Mouse (Mus musculus) MN1 (cell line): ENCODE measurements around the gene Dnajb8.
A peak's percentile ranks its signal among the peaks of the same experiment; 100 is the strongest.

ENCODE experiments used
- DNase-seq: peaks from one replicate; pipeline ENCODE4 v3.0.0-alpha.2; 2016; ENCODE audit warnings: low spot score

Gene Dnajb8

DNA sequence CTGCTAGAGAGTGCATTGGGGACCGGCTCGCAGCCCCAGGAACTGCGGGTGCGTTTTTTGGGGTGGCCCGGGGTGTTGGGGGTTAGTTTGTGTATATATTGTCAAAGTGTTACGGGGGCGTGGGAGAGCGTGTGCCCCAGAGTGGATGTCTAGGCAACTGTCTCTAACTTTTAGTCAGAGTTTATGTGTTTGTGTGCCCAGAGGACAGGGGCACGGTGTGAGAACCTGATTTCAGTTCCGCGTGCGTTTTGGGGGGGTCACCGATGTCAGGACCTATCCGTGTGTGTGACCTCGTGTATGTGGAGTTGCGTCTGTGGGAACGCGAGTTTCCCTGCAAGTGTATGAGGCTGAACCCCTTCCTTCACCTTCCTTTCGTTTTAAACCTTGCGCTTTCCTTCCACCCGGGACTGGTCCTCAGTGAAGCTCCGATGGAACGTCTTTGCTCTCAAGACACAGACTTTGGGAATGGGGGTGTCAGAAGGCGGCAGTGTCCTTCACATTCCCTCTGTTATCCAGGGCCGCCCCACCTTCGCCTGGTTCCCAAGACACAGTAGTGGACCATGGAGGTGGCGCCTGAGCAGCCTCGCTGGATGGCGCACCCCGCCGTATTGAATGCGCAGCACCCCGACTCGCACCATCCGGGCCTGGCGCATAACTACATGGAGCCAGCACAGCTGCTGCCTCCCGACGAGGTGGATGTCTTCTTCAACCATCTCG is 22.9 kb upstream of the Dnajb8 start:
- peak; percentile 37 for DNase-seq

DNA sequence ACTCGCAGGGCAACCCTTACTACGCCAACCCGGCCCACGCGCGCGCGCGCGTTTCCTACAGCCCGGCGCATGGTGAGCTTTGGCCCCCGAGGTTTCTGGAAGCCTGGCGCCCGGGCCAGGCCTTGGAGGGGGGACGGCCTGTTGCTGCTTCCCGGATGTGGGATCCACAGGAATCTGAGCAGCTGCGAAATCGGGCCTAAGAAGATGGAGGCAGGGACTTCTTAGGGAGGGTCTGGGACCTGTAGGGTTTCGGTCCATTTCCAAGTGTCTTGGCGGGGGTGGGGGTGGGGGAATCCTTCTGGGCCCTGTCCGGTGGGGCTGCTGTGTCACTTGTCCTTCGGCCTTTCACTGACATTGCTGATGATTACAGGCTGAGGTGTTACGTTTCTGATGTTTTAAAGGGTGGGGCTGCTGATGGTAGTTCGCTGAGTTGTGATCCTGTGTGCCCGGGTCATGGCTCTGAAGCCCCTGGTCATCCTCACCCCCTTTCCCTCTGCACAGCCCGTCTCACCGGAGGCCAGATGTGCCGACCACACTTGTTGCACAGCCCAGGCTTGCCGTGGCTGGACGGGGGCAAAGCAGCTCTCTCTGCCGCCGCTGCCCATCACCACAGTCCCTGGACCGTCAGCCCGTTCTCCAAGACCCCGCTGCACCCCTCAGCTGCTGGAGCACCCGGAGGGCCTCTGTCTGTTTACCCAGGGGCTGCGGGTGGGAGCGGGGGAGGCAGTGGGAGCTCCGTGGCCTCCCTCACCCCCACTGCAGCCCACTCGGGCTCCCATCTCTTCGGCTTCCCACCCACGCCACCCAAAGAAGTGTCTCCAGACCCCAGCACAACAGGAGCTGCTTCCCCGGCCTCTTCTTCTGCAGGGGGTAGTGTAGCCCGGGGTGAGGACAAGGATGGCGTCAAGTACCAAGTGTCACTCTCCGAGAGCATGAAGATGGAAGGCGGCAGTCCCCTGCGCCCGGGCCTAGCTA is 22.1 kb upstream of the Dnajb8 start:
- peak; percentile 48 for DNase-seq

DNA sequence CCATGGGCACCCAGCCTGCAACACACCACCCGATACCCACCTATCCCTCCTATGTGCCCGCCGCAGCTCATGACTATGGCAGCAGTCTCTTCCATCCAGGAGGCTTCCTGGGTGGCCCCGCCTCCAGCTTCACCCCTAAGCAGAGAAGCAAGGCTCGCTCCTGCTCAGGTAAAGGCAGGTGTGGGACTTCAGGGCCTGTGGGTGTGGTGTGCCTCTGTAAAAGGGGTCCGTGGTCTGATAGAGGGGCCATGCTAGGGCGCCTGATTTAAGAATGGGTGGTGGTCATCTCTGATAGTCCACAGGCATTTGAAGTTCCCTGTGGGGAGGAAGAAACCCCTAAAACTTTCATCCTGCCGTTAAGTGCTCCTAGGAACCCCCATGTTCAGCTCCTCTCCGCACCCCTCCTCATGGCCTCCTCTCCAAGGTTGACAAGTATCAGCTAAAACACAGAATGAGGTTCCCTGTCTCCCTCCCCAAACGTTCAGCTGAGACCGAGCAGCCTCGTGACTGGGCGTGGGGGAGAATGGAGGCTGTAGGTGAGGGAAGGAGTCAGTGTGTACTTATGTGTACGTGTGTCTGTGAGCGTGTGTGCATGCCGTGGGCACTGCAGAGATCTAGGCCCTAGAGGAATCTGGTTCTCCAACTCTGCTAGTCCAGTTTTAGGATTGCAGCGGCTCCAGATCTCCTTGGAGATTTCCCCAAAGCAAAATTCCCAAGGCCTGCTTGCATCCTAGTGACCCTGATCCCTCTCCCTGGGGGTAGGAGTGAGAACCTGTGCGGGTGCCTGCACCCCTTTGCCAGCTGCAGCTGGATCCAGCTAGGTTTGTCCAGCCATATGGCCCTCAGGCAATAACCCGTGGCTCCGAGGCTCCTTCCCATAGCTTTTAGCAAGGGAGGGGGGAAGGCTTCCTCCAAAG is 21.1 kb upstream of the Dnajb8 start:
- peak; percentile 29 for DNase-seq

DNA sequence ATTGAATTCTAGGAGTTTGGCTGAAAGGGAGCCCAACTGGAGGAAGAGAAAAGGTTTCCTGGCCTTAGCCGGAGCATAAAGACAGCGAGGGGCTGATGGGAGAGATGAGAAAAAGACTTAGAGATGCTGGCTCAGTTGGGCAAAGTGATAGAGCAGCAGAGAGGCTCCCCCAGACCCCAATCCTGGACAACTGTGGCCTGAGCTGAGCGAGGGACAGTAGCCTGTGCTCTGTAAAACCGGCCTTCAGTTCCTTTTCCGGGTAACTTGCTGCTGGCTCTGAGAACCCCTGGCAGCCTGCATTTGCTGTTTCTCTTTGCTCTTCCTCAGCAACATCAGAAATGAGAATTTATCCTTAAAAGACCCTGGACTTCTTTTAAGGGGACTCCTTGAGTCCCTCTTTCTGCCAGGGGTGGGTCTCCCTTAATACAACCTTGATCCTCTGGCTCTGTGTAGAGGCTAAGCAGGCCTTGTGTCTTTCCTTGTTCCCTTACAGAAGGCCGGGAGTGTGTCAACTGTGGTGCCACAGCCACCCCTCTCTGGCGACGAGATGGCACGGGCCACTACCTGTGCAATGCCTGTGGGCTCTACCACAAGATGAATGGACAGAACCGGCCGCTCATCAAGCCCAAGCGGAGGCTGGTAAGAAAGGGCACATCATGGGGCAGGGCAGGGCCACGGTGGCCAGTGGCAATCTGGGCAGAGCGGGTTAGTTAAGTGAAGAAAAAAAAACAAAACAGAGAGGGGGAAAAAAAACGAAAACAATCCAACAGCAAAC is 20.0 kb upstream of the Dnajb8 start:
- DNase-seq = peak; percentile 24

DNA sequence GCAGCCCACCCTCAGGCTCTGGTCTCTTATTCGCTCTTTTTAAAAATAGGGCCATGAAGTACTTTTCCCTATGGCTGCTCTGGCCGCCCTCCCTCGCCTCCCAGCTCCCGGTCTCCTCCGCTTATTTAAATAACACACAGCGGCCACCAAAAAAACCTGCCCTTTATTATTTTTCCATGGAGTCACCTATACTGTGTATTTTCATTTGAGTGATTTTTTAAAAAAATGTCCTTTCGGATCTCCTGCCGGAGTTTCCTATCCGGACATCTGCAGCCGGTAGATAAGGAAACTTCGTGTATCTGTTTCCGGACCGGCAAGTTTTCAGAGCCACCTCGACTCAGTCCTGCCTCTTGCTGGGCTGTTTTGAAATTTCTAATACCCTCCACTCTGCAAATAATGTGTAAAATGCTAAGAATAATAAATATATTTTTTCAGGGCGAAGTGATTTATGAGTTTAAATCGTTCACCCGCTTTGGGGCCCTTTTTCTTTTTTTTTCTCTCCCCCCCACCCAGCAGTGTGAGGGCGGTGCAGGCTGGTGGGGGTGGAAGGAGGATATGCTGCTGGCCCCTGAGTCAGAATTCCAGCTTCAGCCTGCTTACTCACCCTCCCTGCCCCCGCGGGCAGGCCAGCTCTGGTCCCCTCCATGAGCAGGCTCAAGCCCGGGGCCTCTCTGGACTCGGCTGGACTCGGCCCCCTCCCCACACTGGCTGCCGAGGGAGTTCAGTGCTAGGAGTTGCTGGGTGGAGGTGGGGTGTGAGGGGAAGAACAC is 19.0 kb upstream of the Dnajb8 start:
- peak; percentile 71 for DNase-seq

DNA sequence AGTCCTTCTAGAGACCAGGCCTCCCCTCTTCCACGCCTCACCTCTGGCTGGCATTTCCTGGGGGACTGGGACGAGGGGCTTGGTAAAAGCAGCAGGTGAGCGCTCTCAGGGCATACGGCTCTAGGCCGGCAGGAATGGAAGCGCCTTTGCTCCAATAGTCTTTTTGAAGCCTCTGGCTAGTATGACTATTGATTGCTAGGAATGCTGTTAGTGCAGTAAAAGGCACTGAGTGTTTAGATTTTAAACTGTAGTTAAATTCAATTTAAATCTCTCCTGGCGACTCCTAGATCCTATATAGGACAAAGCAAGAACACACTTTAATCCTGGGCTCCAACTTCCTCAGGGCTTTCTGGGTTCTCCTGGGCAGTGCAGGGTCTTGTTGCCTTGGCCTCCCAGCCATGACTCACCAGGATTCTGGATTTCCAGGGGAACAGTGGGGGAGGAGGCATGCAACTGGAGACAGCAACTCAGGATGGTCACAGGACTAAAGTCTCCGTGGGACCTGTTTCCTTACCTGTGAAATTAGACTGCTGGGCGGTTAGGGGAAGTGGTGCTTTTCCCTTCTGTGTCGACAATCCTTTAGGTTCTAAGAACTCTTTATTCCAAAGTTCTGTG is 18.2 kb upstream of the Dnajb8 start:
- DNase-seq = peak; percentile 68

DNA sequence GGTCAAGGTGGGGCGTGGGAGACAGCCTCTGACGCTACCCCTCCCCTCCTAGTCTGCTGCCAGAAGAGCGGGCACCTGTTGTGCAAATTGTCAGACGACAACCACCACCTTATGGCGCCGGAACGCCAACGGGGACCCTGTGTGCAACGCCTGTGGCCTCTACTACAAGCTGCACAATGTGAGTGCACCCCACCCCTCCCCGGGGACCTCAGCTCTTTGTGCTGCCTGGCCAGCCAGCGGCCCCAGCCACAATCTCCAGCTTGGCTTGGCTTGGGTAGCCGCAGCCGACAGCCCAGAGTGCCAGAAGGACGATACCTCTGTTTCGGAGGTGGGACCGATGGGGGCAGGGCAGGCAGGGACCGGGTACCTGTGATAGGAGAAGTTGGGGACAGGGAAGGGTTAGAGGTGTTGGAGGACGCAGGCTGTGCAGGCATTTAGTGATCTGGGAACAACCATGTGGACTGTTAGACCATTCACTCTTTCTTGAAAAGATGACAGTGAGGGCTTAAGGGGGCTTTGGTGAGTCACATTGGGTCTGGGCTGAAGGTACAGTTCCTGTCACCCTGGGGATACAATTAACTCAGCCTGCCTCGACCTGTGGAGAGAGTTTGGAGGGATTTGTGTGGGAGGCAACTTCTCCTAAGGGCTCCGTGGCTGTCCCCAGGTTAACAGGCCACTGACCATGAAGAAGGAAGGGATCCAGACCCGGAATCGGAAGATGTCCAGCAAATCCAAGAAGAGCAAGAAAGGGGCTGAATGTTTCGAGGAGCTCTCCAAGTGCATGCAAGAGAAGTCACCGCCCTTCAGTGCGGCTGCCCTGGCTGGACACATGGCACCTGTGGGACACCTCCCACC is 17.3 kb upstream of the Dnajb8 start:
- DNase-seq = peak; percentile 64

DNA sequence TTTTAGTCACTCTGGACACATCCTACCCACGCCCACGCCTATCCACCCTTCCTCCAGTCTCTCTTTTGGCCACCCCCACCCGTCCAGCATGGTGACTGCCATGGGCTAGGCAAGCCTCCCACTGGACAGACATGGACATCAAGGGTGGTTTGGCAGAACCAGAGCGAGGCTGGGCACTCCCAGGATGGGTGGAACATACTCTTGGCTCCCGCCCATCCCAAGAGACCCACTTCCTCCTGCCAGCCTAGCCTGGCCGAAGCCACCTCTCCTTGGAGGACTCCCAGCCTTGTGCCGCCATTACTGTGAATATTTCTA is 16.7 kb upstream of the Dnajb8 start:
- DNase-seq = peak; percentile 88

DNA sequence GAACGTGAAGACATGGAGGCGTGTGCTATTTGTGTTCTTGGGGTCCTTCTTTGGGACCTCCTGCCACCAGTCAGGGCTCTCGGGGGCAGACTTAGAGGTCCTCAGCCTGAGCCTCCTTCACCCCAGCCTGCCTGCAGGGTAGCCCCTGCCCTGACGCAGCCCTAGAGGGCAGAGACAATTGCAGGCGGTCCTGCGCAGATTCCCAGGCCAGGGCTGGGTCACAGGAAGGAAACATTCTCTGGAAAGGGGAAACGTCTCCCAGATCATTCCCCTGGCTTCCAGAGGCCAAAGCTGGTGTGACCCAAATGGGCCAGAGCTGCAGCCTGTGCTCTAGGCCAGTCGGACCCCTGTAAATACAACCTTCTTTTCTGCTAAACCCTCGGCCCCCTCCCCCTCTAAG is 16.1 kb upstream of the Dnajb8 start:
- DNase-seq = no peak

DNA sequence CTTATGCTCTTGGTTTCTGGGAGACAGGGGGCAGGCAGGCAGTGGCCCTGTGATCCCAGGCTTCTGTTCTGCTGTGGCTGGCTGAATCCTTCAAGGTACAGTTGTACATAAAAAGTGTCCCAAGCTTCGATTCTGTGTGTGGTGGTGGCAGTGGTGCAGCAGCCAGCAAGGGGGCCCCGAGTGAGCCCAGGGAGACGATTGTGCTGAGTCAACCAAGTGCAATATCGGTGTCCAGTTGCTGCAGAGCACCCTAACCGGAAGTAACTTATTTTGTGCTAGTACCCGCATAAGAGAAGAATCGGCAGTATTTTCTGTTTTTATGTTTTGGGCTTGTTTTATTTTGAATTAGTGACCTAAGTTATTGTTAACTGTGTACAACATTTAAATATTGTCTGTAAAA is 15.5 kb upstream of the Dnajb8 start:
- peak; percentile 11 for DNase-seq

DNA sequence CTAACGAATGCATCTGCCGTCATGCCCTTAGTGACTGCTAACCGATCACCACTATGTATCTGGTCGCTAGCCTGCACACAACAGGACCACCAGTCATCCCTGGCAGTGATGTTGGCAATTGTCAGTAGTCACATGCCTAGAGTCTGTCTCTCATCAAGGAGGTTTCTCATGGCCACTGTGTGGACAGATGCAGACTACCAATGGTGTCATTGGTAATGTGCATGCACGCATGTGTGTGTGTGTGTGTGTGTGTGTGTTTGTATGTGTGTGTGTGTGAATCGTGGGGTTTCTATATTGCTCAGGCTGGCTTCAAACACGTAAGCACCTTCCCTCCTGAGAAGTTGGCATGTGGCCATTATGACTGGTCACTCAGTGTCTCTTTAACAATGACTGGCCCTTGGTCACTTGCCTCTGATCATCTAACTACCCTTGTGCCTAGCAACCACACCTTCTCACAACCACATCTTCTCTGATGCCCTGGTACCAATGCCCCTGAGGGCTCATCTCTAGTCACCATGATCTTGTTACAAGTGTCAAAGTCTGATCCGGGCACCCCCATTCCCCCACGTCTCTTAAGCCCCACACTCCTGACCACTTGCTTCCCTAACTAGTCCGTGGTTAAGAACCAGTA is 14.6 kb upstream of the Dnajb8 start:
- DNase-seq = peak; percentile 49

DNA sequence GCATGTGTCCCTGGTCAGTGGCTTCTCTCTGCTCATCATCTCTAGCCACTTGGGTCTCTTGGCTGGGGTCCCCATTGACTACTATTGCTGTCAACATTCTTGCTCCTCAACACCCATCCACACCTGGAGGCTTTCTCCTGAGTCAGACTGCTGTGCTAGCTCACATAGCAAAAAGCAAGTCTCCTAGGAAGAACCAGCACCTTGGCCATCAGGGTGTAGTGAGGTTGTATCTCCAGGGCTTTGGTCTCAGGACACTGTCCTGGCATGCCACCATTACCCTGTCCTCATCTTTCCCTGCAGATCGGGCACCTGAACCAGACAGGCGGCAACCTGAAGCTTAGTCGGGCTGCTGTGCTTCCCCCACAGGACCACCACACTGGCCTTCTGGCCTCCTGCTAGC is 13.7 kb upstream of the Dnajb8 start:
- DNase-seq = no peak

DNA sequence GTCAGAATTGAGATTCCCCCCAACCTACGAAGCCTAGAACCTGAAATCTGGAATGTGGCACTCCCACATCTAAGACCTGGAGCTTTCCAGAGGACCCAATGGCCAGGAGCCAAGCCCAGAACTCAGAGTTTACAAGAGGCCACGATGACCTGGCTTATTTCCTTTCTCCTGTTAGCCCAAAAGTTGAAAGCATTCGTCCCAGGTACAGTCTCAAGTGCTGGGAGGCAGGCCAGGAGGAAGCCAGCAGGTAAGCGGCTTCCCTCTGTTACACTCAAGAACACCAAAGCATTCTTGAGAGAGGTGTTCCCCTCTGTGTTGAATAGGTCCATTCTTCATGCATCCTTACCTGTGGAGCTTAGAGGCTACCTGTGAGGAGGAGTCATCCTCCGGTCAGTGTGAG is 12.6 kb upstream of the Dnajb8 start:
- DNase-seq = no peak

DNA sequence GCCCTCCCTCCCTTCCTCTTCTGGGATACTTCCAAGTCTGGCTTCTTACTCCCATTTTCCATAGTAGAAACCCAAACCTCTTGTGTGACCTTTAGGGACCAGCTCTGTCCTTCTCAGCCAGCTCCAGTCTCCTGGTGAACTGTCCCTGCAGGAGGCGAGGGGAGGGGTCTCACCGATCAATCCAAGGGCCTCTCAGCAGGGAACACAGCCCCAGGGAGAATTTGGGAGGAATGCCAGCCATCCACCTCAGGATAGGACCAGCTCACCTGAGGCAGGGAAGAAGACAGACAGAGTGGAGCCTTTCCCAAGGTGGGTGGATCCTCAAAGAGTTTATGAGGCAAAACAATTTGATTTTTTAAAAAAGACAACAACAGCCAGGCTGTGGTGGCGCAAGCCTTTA is 11.9 kb upstream of the Dnajb8 start:
- DNase-seq = no peak

DNA sequence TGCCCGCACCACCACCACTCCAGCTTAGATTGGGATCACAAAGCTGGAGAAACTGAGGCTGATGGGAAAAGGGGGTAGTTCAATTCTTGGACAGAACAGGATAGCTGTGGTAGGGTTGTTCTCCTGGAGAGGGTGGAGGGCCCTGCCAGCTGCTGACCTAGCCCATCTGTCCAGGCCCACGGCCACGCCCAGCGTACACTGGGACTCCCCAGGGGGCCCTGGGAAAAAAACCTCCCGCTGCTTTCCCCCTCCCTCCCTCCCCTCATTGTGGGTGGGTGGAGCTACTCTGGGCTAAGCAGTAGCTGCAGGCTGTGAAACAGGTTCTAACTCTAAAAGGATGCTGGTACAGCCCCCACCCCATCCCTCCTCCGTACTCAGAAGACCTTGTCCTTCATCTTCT is 6.3 kb upstream of the Dnajb8 start:
- DNase-seq = no peak

DNA sequence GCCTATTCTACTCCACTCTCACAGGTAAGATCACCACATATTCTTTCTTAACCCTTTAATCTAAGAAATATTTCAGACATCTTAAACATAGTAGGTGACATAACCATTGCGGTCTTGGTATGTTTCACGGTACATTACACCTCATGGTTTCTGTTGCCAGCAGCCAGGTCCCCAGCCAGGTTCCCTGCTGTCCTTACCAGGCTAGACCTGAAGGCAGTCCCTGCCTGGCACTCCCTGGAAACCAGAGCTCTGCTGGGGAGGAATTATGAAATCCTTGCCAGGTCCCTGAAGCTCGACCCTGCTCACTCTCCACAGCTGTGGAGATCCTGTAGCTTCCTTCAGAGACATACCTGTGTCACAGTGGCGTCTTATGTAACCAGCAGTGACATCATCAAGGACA is 5.9 kb upstream of the Dnajb8 start:
- peak; percentile 12 for DNase-seq

DNA sequence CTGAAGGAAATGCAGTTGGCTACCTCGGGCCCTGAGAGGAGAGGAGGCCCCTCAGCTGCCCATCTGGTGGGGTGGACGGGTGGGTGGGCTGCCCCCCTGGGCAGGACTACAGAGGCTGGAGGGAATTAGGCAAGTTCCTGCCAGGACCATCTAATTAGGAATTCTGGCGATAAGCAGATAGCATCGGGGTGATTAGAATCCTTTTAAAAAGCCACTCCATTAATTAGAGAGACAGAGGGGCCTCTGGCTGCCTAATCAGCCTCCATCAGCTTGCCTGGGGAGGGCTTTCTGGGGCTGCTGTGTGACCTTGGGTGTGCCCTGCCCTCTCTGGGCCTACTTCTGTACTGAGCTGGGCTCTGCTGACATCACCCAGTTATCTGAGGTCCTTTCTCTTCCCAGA is 3.0 kb upstream of the Dnajb8 start:
- DNase-seq = peak; percentile 58

DNA sequence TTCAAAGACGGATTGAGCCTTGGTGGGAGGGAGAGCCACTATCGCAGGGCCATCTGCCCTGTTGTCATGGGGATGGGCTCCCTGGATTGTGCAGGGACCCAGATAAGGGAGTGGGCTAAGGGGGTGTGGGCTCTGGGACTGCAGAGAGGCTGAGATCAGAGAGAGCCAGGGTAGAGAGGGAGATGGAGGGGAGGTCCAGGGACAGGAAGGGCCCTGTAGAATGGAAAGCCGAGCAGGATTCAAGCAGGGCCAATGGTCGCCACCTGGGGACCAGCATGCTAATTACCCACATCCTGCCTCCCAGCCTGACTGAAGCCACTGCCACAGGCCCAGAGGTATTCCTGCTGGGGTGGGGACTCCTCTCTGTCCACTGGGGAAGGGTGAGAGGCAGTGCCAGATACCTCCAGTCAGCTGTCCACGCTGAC is 4.5 kb downstream of the Dnajb8 start:
- peak; percentile 77 for DNase-seq

DNA sequence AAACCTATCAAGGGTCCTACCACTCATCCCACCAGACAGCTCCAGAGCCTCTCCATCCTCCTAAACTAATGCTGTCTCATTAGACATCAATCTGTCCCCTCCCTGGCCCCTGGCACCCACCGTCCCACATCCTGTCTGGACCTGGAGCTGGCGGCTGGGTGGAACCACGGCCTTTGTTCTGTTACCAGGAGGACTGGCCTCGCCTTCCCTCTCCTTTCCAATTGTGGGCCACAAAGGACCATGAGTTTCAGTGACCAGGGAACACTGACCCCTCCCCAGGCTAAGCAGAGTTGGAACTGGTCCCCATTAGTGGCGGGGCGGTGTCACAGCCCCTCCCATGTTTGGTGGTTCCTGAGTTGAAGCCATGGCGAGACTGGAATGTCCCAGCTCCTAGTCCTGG is 5.5 kb downstream of the Dnajb8 start:
- no peak for DNase-seq
